Mouse (Mus musculus) brain, embryonic 14.5 days (tissue): ENCODE measurements around the gene Mup8. TPM values are rescaled to one million over a fixed set of nuclear protein-coding genes. Genes with fewer than 3 reads are reported as not detected.
"Not testable (repeated sequence)": the region's sequence is repeated elsewhere in the genome, so short reads cannot be mapped to it uniquely, and the experiment has no call there.

Source experiments
- DNase-seq: peaks from one replicate; pipeline ENCODE4 v3.0.0-alpha.2; 2011; ENCODE audit warnings: low read depth
- polyA plus RNA-seq: library from polyadenylated mRNA; depleted of rRNA; stranded (reverse); fragments of >200 nt; gene quantifications from 2 replicates; pipeline ENCODE4 v1.2.3, GENCODE M21; 2012; rRNA removed

Mup8 gene
- not detected in 2 replicates for polyA plus RNA-seq

GRCm38 (mm10) chr4:60222499-60222898 lies at the start of gene Mup8:
Gene Mup8, minus strand, starts transcription at chr4:60222599.
- DNase-seq, result not testable (repeated sequence)

GRCm38 (mm10) chr4:60265977-60266770 lies 43.8 kb upstream of the Mup8 start:
- DNase-seq, result not testable (repeated sequence)

- not testable (repeated sequence) for DNase-seq
These were observed 40.3 kb upstream of the Mup8 start for GRCm38 (mm10) chr4:60262706-60263105.

Other genes with a start within 250 kb of the Mup8 start
- gene Mup7, start 152.1 kb downstream of the Mup8 start, polyA plus RNA-seq, result not detected in 2 replicates
- not detected in 2 replicates for gene Mup2, start 68.3 kb downstream of the Mup8 start, polyA plus RNA-seq
- gene Mup9, start 199.4 kb upstream of the Mup8 start, polyA plus RNA-seq, result not detected in 2 replicates